Mouse (Mus musculus): ENCODE measurements at regions not wholly inside any gene's neighbourhood (a gene's known extent, or its start where the extent isn't known, plus 50 kb on each side); places are given as distances from the start of the nearest gene placed in this dataset.

DNA sequence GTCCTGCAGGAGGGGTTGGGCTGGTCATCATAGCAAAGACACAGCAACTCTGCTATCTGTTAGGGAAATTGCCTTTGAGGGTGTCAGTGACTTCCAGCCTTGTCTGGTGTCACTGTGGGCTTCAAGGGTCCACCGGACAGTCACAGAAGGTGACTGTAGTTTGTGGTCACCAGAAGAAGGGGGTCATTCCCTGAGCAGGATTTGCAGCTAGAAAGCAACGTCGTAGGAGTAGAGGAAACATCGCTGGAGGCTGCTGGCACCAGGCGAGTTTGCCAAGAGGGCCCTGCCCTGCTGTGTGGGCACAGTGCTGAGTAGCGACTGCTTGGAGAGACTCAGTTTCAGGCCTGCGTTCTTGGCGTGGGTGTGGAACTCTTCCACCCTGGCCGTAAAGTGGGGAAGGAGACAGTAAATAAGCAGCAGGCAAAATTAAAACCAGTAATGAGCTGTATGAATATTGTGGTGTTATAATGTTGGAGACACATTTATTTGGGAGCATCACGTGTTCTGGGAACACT lies 389.8 kb upstream of the Tshz3 start:
- no peak for TF ChIP-seq POLR2A (IDR thresholded peaks at IDR 0.05; ENCODE audit: control insufficient read depth, low read depth, low read length)
- no peak for TF ChIP-seq CTCF (IDR thresholded peaks at IDR 0.05; ENCODE audit: control insufficient read depth, insufficient read depth, insufficient replicate concordance, low read depth, low read length)

All from testis, adult 2 months (tissue).